Mouse (Mus musculus): ENCODE measurements around the gene Adamts17.

DNA sequence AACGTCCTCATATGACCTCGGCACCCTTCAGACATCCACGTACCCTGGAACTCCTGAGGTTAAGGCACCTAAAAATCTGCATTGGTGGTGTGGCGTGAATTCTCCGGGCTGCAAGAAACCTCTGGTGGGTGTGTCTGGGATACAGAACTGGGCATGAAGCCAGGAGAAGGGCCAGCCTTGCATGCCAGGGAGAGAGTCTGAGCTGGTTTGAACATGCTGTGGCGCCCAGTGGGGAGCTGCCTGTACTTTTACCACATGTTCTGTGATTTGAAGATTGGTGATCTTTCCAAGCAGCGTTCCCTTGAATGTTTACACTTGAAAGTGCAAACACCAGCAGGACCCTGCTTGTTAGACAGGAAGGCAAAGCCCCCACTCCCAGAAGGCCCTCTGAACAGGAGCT is 306.2 kb downstream of the Adamts17 start:
- no peak for TF ChIP-seq CTCF (IDR thresholded peaks at IDR 0.05; ENCODE audit: low read depth, low read length)
- TF ChIP-seq POLR2A (IDR thresholded peaks at IDR 0.05; ENCODE audit: insufficient read depth, low read length) = no peak
- no peak for TF ChIP-seq EP300 (IDR thresholded peaks at IDR 0.05; ENCODE audit: insufficient read depth, low read depth, low read length)

Data from ES-Bruce4 (cell line).